Mouse (Mus musculus): ENCODE measurements around the gene Ldlrad3. TPM values are rescaled to one million over a fixed set of nuclear protein-coding genes. Genes with fewer than 3 reads are reported as not detected.

Ldlrad3 gene
- total RNA-seq, 2 experiments from 2014 or later = 1.7 to 1.9 TPM

DNA sequence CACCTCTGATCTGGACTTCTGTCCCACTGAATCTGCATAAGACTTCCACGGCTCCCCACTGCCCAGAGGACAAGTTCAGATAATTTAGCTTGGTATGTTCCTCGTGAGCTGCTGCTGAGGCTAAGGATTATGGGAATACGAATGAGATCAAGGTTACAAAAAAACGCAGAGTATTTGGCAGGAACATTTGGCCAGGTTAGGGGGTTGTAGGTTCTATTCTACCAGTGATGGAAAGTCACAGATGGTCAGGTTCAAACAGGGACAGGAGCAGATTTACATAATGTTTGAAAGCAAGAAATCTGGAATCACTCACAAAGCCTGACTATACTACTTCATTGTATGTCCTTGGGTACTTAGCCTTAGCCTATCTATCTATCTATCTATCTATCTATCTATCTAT, 5.6 kb upstream of the Ldlrad3 start:
- no peak for ATAC-seq (replicated peaks; ENCODE audit: low FRiP score, low TSS enrichment, poor library complexity, severe bottlenecking)

DNA sequence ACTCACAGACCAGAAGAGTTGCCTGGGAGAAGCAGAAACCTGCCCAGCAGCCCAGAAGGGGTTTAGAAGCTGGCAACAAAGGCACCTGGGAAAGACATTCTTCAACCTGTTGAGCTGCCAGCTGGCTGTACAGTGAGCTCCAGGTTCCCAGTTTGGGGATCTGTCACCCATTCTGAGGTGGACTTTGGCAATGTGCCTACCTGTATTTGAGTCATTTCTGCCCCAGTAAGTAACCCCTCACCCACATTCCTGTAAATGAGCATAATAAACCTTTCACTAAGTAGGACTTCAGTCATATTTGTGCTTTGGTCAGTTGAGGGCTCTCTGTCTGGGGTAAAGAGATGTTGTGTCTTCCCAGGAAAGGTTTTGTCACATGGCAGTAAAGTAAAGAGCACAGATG, 4.8 kb upstream of the Ldlrad3 start:
- ATAC-seq (replicated peaks; ENCODE audit: low FRiP score, low TSS enrichment, poor library complexity, severe bottlenecking) = no peak

DNA sequence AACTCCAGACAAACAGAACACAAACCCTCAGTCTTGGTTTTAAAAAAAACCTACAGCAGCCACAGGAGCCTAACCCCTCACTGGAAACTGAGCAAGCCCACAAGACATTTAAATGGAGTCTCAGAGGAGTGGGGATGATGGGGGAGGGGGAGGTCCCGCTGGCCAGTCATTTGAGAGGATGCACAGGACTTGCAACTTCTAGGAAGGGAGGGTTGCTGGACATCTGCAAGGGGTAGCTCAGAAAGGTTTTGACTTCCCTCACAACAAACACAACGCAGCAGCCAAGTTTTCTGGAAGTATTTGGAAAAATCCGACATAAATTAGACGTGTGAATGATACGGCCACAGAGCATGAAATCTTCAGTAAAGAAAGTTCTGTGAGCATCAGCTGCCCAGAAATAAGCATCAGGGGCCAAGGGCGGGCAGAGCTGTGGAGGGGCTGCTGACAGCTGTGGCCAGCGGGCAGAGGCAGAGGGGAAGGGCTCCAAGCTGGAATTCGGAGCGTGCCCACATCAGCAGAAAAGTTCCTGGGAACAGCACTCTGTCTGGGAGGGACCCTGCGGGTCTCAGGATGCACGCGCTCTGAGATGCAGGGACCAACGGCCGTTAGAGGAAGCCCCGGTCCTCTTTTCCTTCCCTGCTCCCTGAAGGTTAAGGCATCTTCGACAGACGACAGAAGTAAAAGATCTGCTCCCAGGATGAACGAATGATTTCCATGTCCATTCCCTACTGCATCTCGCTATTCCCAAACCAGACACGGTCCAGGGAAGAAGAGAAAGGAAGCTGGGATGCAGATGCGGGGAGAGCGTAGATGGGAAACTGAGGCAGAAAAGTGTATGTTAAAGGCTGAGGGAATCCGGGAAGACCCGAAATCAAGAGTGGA, 875 bp downstream of the Ldlrad3 start:
- ATAC-seq (replicated peaks; ENCODE audit: low FRiP score, low TSS enrichment, poor library complexity, severe bottlenecking) = no peak

DNA sequence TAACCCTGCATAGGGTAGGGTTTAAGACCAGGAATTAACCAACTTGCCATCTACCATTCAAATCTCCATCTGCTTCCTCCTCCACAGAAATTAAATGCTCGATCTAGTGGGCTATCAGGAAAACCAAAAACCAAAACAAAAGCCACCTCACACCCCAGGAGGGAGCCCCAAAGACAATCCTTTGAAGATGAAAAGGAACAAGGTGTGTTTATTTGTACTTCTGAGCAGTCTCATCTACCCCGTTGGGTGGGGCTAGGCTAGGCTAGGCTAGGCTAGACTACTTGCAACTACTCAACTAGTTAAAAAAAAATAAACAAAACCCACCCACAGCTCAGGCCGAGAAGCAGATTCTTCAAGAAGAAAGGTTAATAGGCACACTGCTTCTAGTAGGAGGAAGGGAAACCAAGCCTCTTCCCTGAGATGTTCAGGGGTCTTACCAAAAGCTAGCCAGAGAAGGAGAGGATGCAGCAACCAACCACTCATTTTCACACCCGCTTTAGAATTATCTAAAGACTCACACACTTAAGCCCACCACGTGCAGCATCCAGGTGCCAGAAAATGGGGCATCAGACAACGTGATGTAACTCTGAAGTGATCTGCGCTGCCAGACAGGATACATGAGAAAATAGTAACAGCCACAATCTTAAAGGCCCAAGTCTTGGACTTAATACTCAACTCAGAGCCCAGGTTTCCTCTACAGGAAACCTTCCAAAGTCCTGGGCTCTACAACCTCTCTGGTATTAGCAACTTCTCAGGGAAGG, 2.3 kb downstream of the Ldlrad3 start:
- ATAC-seq (replicated peaks; ENCODE audit: low FRiP score, low TSS enrichment, poor library complexity, severe bottlenecking) = no peak

DNA sequence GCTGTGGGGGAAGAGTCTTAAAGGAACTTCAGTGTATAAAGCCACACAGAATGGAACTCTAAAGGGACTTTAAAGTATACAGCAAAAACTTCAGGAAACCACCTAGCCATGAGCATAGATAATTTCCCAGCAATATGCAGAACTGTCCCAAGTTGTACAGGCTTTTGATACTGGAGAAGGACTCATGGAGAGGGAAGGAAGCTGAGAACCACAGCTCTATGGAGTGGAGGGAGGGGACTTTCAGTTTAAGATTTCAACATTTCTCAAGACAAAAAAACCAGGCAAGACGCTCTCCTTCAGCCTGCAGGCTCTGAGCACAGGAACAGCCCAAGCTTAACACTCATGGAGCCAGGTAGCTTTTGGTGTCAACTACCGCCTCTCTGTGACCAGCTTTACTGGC, 4.7 kb downstream of the Ldlrad3 start:
- ATAC-seq (replicated peaks; ENCODE audit: low FRiP score, low TSS enrichment, poor library complexity, severe bottlenecking) = no peak

DNA sequence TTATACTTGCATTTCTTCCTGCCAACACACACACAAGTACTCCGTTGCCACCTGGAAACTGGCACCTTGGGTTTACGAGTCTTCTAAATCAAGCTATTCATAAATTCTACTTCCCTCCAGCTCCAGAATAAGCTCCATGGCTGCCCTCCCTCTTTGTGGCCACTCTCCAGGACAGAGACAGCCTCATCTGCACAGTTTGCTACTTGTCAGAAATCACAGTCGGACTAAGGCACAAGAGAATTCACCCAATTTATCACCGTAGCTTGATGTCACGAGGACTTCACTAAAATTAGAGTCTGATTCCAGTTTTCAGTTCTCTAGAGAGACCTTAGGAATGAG, 9.8 kb downstream of the Ldlrad3 start:
- ATAC-seq (replicated peaks; ENCODE audit: low FRiP score, low TSS enrichment, poor library complexity, severe bottlenecking) = no peak

DNA sequence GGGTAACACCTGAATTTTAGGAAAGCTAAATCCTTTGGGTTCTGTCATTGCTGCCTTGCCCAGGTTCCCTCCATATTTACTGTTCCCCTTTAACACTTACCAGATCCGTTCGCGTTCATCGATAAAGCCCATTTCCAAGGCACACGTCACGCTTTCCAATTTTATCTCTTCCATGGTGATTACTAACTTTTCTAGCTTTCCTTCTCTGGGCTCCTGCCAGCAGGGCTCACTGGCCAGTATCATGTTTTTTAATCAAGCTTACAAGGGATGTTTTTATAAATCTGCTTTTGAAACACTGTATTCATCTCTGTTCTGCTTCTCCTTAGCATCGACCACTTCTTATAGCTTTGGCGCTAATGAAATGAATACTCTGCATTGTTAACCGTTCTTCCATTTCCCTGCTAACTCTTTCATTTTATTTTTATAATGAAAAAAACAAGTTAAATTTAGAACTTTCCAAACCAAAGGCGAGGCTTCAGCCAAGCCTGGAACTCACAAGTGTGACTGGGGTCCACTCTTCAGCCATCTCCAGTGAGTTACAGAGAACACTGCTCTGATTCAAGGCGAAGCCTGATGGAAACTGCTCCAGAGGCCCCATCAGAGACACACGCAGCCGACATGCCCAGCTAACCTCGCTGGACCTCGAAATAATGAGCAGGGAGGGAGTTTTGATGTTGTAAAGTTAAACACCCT, 10.3 kb downstream of the Ldlrad3 start:
- ATAC-seq (replicated peaks; ENCODE audit: low FRiP score, low TSS enrichment, poor library complexity, severe bottlenecking) = no peak

DNA sequence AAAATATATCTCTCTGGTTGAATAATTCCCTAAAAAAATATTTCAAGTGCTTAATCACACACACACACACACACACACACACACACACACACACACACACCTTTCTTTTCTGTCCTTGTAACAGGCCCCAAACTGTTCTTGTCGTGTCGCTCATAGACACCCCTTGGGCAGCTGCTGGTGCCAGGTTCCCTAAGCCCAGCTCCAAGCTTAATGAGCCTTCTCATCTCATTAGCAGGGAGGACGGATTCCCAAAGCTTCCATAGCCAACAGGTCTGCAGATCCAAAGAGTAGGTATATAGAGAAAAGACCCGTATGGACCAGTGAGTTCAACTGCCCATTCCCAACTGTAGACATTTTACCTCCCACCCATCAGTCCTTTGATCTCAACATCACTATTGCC, 13.7 kb downstream of the Ldlrad3 start:
- no peak for ATAC-seq (replicated peaks; ENCODE audit: low FRiP score, low TSS enrichment, poor library complexity, severe bottlenecking)

DNA sequence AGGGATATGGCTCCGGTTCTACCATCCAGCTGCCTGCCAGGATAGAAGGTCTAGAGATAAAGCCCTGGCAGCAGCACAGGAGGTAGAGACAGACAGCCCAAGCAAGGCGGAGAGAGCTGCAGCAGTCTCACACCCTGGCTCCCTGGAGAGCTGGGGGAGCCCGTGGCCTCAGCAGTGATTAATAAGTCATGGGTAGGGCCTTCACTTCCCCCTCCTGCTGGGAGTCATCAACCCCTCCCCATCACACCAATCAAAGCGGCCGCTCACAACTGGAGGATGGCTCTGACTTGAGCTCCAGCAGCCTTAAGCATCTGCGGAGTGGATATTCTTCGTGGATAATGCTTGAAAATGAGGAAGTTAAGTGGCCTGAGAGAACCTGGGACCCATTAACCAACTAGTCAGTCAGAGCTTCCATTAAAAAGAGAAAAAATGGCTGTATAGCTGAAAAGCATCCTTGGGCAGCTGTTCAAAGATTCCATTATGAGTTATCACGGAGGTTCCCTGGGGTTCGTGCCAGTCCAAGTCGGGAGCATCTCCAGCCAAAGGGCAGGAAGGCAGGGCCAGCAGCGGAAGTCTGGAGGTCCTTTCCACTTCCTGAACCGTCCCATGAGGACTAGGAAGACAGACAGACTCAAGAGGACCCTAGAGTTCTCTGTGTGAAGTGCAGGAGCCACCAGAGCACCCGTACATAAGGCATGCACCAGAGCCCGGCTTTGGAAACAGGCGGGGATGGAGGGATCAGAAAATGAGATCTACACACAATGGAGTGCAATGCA, 19.4 kb downstream of the Ldlrad3 start:
- ATAC-seq (replicated peaks; ENCODE audit: low FRiP score, low TSS enrichment, poor library complexity, severe bottlenecking) = no peak

DNA sequence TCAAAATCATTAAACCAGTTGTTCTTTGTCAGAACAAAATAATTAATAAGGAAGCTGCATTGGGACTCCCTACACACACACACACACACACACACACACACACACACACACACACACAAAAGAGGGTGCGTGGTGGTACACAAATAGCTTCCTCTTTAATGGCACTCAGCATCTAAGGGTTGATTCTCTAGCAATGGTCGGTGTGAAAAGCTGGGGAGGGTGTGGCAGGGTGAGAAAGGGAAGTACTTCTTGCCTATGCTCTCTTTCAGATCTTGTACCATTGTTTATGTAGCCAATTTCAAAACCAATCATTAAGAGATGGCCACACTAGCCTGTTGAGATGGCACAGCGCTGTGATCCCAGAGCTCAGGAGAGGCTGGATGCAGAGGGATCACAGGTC, 23.1 kb downstream of the Ldlrad3 start:
- no peak for ATAC-seq (replicated peaks; ENCODE audit: low FRiP score, low TSS enrichment, poor library complexity, severe bottlenecking)

DNA sequence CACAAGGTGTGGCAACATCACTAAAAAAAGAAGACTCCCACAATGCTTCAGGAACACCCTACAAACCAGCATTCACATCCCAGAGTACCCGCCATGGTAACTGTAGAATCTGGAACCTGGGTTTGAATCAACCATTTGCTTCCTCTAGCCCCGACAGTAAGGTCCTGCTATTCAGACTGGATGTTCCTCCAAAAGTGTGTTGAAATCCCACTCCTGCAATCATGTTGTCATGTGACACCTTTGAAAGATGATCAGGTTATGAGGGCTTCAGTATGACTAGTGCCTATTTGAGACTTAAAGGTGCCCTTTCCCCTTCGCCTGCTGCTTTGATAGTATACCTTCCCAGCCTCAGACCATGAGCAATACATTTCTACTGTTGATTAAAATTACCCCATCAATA, 28.6 kb downstream of the Ldlrad3 start:
- no peak for ATAC-seq (replicated peaks; ENCODE audit: low FRiP score, low TSS enrichment, poor library complexity, severe bottlenecking)

DNA sequence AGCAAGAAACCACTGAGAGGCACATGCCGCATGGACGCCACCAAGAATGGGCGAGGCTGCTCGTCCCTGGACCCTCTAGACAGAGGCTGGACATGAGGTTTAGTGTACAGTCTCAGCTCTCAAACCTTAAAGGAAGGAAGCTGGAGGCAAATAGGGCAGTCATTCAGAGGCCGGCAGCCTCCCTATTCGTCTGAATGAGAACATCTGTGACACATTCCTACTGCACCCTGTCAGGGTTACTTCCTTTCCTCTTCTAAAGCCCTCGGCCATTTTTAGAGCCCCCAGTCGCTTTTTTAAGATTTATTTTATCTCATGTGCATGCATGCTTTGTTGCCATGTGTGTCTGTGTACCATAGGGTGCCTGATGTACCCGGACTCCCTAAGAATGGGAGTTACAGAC, 29.2 kb downstream of the Ldlrad3 start:
- no peak for ATAC-seq (replicated peaks; ENCODE audit: low FRiP score, low TSS enrichment, poor library complexity, severe bottlenecking)

DNA sequence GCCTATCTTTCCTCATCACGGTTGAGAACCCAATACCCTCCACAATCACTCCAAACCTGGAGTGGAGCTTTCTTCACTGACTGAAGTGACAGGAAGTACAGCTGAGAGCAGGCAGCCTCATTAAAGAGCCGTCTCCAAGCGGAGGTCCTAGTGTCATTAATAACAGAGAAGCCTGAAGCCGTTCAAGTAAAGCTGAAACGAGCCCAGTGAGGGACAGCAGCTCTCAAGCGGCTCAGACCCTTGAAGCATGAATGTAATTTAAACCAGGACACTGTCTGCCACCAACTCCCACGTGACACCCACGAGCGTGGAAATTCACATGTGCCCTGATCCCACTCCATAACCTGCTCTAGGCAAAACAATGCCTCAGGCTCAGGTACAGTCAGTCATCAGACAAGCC, 29.7 kb downstream of the Ldlrad3 start:
- ATAC-seq (replicated peaks; ENCODE audit: low FRiP score, low TSS enrichment, poor library complexity, severe bottlenecking) = no peak

DNA sequence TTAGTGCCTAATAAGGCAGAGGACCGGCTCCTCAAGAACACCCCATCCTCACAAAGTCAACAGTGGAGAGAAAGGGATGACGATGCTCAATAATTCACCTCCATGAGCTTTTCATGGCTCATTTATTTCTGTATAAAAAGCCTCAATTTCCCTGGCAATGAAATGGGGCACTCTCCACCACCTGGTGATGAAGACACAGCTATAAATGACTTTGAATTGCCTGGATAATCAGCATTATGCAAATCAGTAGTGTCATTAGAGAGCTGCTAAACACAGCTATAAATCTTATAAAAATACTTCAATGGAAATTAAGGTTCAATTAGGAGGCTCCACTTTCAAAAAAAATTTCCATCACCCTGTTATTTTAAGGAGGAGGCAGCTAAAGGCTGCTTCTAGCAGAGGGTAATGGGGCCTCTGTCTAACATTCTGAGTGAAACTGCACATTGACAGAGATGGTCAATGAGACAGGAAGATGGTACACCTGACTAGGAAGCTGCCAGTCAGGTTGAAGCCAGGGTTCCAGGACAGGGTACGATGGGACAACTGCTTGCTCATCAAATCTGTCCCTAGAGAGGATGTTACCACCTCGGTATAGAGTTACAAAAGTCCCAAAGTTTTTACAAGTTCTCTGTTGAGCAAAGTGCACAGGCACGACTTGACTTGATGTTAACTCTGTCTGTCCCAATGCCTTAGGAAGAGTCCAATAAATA, 30.7 kb downstream of the Ldlrad3 start:
- no peak for ATAC-seq (replicated peaks; ENCODE audit: low FRiP score, low TSS enrichment, poor library complexity, severe bottlenecking)

DNA sequence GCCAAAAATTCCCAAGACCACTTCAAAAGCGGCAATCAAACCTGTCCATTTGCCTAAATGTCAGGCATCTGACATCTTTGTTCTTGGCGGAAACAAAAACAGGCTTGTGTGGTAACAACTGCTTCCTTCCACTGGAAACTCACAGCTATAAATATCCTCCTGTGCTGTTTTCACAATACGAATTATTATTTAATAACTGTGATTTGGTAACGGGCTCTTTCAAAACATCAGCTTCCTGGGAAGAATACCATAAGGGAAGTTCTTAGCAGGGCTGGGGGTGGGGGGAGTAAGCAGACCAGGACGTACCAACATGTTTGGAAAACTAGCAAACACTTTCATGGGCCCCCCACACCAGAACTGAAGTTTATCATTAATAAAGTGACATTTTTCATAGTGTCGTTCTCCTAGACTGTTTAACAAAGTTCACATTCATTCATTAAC, 31.4 kb downstream of the Ldlrad3 start:
- no peak for ATAC-seq (replicated peaks; ENCODE audit: low FRiP score, low TSS enrichment, poor library complexity, severe bottlenecking)

DNA sequence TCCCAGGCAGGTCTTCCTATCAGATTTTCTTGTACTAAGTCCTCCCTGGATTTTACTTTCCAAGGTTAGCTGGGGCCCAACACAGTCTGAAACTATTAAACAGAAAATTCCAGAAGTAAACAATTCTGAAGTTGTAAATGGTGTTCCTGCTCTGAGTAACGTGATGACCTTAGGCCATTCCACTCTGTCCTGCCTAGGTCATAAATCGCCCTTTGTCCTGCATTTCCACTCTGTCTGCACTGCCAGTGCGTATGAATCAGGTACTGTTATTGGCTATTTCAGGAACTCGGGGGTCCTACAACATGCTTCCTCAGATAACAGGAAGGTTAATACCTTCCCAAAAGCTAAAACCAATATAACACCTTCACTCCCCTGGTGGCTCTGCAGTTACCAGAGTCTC, 31.9 kb downstream of the Ldlrad3 start:
- ATAC-seq (replicated peaks; ENCODE audit: low FRiP score, low TSS enrichment, poor library complexity, severe bottlenecking) = no peak

DNA sequence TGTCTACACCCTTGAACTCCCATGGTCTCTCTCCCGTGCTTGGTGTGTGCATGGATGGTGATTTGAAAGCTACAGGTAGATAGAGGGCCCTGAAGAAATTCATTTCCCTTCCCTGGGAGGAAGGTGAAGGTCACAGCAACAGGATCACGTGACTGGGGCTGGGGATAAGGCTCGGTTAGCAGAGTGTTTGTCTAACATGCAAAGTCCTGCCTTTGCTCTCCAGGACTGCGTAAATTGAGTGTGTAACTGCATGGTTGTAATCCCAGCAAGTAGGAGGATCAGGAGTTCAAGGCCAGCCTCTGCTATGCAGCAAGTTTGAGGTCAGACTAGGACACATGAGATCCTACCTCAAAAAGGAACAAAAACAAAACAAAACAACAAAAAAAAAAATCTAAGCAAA, 32.7 kb downstream of the Ldlrad3 start:
- ATAC-seq (replicated peaks; ENCODE audit: low FRiP score, low TSS enrichment, poor library complexity, severe bottlenecking) = no peak

DNA sequence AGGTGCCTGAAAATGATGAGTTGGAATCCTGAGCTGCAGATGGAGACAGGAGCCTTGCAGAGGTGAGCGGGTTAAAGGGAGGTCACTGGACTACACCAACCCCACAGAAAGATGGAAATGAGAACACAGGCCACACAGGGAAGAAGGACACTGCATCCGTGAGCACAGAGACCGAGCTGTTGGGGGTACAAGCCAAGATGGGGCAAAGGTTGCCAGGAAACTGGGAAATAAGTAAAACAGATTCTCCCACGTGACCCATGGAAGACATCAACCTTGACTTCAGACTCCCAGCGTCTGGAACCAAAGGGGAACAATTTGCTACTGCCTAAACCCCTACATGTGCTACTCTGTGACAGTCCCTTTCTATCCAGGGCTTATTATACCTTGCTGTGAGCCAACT, 33.3 kb downstream of the Ldlrad3 start:
- no peak for ATAC-seq (replicated peaks; ENCODE audit: low FRiP score, low TSS enrichment, poor library complexity, severe bottlenecking)

DNA sequence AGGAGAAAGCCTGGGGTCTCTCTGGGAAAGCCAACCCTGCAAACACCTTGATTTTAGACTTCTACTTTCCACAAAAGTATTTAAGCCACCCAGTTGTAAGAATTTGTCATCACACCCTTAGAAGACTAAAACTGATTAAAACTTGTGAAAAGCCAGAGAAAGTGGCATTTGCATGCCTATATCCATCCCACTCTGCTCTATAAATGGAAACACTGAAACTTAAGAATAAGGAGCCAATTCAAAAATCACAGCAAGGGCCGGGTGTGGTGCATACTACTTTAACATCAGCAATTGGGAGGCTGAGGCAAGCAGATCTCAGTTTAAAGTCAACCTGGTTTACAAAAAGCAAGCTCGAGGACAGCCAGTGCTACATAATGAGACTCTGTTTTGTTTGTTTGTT, 37.1 kb downstream of the Ldlrad3 start:
- no peak for ATAC-seq (replicated peaks; ENCODE audit: low FRiP score, low TSS enrichment, poor library complexity, severe bottlenecking)

Measured in megakaryocyte-erythroid progenitor cell, adult 5-6 weeks (primary cell).